Mouse (Mus musculus): ENCODE results near the gene Wnt5b. TPM values are rescaled to one million over a fixed set of nuclear protein-coding genes. Genes with fewer than 3 reads are reported as not detected.
A peak's percentile ranks its signal among the peaks of the same experiment; 100 is the strongest.

The Wnt5b gene
- total RNA-seq, 2 experiments from 2014 or later = 1.4 to 2.7 TPM

DNA sequence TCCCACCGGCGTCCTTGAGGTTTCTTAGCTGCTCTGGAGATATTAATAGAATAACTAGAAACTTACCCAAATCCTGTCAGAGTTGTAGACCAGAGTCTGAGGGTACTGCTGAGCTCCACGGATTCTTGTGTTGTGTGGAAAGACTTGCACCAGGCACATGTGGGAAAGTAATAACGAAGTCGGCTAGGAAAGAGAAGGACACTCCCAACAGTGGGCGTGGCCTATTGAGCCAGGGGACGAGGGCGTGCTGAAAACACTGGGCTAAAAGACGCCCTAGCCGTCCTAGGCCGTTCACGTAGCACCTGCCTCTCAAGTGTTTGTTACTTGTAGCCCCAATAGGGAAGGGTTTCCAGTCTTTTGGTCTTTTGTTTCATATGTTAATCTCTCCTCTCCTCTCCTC lies 126.8 kb downstream of the Wnt5b start, which contains the start of gene Adipor2:
Adipor2 (minus strand) TSS at position 351 of the 400 bp plus-strand sequence.
- peak; percentile 83 for DNase-seq

DNA sequence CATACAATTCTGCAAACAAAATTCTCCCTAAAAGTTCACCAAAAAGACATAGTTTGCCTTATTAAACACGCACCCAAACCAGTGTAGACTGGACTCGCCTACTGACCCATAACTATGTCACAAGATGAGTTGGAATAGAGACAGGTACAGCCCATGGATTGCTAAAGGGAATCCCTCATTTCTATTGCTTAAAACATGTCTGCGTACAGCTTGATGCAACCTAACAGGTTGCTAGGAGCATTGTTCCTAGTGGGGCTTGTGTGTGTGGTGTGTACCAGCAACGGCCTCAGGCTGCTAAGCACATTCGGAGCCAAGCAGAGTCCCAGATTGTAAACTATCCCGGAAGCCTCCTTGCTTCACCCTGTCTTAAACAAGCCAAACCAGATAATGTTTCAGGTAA lies 127.5 kb downstream of the Wnt5b start:
- DNase-seq = no peak

DNA sequence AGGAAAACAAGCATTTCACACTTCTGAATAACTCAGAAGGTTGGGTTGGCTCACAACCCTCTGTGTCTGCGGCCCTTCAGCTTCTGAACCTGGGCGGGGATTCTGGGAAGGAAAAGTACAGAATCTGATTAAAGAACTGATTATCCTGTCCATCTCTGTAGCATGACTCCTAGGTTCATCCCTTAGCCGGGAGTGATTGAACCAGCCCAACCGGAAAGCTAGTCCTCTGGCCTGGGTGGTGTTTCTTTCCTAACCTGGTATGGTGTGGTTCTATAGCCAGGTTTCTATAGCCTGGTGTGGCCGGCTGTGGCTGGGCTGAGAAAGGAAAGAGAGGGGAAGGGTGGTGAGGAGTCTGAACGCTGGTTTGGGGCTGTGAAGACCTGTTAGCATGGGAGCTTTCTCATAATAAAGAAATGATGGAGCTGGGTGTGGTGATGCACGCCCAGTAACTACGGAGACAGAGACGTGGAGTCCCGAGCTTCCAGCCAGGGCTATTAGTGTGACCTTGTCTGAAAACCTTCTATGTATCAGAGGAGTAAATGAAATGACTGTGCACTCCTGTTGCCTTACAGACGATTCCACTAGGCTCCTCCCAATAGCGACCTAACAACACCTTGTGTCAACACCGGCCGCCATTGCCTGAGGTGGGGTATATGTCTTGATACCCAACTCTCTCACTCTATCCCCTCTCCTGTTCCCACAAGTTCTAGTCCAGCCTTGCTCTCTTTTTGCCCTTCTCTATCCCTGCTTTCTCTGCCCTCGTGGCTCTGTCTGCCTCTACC lies 129.7 kb downstream of the Wnt5b start:
- no peak for DNase-seq

DNA sequence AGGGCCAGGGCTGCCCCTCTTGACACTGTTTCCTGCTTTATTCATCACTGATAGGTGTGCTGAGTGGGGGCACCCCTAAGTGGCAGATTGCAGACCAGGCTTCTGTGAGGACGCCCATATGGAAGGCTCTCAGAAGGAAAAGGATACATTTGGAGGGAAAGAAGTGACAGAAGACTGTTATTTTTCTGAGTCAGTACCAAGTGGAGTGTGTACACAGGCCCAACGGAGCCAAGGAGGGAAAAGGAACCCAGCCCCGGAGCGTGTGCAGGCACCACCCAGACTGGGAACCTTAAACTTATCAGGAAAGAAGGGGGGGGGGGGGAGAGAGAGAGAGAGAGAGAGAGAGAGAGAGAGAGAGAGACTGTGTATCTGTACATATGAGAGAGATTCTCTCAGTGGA lies 131.6 kb downstream of the Wnt5b start:
- no peak for DNase-seq

DNA sequence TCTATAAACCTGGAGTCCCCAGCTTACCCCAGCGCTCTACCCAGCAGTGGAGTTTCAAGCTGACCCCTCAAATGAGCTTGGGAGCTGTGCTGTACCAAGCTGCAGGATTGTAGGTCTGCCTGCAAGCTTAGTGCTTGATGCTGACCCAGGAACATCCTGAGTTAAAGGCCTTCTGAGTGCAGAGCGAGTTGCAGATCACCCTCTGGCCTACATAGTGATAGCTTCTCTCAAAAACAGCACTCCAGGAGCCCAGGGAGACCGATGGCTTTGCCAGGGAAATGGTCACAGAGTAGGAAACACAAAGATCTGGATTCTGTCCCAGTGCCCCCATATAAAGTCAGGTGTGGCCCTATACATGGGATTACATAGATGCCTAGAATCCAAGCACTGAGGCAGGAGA lies 132.6 kb downstream of the Wnt5b start:
- DNase-seq = no peak

DNA sequence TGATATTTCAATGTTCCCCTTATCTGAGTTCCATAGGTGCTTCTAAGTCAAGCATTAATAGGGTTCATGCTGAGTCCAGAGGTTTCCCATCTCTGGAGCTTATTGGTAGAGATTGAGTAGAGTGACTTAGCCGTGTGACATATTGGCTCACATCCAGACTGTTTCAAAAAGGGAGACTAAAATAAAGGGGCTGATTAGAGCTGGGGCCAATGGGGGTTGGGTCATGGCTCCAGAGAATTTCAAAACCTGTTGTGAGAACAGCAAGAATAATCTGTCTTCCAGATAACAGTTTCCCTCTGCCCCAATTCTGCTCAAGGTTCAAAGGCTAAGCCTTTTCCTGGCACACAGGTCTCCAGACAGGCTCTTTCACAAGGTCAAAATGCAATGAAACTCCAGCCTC lies 134.4 kb downstream of the Wnt5b start:
- peak; percentile 57 to 60 for DNase-seq

DNA sequence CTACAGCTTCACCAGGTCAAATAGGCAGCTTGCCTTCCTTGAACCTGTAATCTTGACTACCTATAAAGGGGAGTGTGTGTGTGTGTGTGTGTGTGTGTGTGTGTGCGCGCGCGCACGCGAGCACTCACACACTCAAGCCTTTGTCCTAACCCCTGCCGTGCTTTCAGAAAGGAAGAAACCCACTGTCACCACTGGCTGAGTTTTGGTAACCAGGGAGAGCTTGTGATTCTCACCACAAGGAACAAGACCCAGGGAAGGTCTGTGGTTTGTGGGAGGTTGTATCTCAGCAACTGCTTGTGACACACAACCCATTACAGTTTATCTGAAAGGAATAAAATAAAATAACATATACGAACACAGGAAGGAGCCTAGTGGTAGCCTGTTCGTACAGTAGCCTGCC lies 135.6 kb downstream of the Wnt5b start:
- no peak for DNase-seq

DNA sequence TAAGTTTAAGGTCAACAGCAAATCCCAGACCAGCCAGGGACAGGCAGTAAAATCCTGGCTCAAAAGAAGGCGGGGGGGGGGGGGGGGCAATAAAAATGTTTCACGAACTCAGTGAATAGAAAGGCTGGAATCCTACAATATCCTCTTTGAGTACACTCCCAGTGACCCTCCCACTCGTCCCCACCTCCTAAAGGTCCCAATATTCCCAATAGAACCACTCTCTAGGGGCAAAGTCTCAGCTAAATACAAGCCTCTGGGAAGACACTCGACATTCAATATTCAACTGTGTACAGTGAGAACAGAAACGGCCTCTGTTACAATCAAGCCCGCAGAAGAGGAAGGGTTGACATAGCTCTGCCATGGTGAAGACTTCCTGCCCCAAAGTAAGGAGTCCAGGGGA lies 136.3 kb downstream of the Wnt5b start:
- no peak for DNase-seq

DNA sequence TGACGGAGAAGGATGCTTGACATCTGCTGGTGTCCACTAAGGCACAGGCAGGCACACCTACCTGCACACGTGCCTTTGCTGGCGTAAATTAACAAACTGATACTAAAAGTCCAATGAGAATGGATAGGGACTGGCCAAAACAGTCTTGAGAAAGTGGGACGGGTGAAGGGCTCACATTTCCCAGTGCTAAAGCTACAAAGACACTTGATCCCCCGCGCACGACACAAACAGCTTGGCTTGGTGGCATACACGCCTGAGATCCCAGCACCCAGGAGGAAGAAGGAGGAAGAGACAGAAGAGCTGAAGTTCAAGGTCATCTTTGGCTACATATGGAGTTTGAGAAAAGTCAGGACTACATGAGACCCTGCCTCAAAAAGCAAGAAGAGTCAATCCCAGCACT lies 137.6 kb downstream of the Wnt5b start:
- DNase-seq = no peak

DNA sequence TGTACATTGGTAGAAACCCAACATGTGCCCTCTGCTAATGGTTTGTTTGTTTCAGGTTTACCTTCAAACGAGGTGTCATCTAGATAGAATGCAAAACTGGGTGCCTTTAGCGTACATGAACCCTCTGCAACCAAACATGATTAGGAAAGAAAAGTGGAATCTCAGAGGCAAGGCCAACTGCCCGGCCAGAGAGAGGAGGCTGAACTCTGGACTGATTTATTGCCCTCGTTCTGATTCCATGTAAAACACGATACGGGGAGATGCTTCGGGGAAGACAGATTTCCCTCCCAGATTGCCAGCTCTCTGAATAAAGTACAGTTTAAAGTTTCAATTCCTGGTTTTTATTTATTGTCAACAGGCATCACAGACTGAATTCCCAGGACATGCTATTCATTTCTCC lies 138.8 kb downstream of the Wnt5b start:
- peak; percentile 51 to 56 for DNase-seq

DNA sequence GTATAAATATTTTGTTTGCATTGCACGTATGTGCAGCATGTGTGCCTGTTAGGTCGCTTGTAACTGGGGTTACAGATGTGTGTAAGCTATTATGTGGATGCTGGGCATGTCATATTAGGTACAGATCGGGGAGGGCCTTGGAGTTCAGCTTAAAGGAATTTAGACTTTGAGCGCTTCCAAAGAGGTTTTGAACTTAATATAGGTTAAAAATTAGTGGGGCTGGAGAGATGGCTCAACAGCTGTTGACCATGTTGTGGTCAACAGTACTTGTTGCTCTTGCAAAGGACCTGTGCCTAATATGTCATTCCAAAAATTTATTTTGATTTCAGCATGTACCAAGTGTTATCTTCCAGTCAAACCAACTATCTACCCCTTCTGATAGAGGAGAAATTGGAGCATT lies 139.3 kb downstream of the Wnt5b start:
- DNase-seq = no peak

DNA sequence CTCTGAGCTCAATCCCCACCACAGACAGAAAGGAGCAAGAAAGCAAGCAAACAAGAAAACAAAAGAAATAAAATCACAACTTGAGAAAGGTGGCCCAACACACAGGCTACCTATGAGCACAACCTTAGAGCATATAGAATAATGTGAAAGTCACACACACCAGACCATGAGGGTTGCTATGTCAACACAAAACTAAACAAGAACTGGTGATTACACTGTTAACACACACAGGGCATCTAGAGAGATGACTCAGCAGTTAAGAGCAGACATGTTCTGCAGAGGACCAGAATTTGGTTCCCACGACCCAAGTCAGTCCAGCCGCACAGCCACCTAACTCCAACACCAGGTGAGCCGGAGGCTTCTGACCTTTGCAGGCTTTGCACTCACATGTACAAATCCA lies 141.2 kb downstream of the Wnt5b start:
- no peak for DNase-seq

DNA sequence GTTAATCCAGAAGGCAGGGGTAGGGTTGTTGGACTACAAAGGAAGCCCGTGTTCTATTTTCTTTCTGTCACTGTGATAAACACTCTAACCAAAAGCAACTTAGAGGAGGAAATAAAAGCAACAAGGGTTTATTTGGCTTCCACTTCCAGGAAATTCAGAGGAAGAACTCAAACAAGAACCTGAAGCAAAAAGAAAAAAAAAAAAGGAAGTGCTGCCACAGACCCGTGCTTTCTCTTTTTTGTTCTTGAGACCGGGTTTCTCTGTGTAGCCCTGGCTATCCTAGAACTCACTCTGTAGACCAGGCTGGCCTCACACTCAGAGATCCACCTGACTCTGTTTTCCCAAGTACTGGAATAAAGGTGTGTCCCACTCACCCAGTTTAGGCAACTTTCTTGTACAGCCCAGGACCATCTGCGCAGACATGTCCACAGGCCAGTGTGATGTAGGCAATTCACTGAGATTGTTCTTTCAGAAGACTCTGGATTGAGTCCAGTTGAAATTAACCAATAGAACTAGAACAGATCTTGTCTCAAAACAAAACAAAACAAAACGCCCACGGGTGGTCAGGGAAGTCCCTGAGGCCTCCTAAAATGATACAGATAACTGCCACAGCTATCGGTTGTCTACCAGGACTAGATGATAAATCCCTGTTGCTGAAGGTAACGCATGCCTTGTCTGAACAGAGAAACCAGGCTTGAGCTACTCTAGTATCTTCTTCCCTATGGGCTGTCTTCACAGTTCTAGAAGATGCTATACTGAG lies 142.4 kb downstream of the Wnt5b start:
- no peak for DNase-seq

DNA sequence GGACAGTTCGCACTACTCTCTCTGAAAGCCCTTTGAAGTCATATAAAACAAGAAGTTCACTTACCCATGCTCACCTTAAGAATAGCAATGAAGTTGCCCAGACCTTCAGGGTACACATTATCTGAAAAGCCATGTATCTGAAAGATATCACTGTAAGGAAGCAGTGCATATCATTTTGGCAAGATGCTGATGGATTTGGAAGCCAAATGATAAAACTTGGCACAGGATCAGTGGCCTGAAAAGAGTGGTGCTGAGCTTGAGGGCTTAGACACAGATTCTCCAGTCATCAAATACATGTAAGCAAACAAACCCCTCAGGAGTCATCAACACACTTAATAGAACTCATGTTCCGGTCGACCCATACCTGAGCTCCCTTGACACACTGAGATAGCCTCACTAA lies 143.5 kb downstream of the Wnt5b start:
- DNase-seq = no peak

DNA sequence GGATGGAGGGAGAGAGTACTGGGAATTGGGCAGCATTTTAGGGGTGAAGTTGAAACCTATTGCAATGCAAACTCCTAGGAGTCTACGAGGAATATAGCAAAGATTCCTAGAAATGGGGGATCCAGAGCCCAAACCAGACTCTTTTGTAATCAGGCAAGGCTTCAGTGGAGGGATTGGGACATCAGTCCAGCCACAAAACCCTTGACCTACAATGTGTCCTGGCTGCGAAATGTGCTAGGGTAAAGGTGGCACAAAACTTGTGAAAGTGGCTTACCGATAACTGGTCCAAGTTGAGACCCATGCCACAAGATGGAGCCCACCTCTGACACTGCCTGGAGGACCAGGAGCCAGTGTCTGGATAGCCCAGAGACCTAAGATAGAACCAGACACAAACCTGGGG lies 144.8 kb downstream of the Wnt5b start:
- DNase-seq = no peak

DNA sequence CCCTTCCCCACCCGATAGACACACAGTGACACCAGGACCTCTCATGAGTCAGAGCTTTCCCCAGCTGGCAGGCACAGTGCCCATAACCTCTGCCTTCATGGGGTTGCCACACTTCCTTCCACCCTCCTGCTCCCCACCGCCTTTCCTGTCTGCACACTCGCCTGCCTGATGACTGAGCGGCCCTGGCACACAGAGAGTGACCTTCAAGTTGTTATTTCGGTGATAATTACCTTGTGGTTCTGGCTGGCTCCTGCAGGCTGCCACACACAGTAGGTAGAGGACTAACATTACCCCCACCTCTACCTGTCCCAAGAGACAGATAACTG lies 147.9 kb downstream of the Wnt5b start:
- peak; percentile 89 to 93 for DNase-seq

DNA sequence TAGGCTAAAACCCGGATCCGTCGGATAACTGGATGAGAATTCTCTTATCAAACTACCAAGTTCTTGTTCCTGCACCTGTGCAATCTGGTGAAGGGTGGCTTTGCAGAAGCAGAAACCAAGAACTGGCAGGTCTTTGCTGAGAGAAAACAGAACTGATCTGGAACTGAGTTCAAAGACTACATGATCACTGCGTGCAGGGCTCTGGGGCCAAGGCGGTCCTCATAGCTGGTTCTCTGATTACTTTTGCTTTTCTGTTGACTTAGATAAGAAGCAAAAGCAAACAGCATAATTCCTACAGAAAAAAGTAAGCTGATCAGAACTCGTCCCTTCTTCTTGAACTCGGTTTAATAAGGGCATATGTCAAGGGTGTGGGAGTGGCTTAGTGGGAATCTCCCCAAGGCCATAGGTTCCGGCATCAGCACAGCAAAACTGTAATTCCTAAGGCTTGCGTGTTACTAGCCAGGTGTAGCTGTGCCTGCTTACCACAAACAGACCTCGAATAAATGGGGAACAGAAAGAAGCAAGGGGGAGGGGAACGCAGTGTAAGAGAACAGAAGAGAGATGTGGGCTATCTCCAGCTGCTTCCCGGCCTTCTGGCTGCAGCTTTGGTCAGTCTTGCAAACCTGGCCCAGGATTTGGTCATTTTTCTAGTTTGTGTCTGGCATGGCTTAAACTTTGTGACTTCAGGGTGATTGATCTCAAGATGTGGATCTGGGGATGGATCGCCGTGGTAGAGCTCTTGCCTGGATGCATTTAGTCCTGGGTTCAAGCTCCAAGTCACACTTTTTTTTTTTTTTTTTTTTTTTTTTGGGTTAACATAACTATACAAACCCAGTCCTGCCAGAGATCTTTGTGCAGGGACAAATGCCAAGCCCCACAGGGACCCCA lies 148.5 kb downstream of the Wnt5b start:
- DNase-seq = no peak

DNA sequence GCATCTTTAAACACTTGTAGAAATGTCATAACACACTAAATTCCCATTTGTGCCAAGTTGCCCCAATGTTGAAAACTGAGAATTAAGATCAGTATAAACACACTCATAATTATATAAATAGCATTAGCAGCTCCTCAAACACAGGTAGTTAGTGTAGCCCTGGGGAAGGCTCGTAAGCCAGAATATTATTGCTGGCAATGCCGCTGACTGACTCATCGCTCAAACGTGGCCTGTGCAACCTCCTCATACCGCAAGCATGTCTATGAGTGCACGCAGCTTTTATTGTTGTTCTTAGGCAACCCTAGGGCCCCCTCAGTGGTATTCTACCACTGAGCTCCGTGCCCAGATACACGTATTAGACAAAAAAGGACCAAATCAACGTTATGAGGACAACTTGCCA lies 151.3 kb downstream of the Wnt5b start:
- DNase-seq = peak; percentile 67 to 72

DNA sequence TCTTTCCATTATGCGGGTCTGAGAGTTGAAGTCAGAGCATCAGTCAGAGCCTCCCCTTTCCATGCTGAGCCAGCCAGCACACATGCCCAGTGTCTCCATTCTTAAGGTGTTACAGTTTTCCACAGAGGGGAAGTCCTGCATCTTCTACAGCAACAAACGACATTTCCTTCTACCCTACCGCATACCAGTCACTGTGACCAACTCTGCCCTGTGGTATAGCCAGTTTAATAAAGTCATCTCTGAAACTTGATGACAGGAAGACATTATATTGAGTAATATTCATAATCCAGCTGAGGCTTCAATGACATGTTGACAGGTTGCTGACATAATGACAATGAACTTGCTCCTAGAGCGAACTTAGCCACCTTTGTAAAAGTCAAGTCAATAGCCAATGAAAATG lies 153.4 kb downstream of the Wnt5b start:
- no peak for DNase-seq

DNA sequence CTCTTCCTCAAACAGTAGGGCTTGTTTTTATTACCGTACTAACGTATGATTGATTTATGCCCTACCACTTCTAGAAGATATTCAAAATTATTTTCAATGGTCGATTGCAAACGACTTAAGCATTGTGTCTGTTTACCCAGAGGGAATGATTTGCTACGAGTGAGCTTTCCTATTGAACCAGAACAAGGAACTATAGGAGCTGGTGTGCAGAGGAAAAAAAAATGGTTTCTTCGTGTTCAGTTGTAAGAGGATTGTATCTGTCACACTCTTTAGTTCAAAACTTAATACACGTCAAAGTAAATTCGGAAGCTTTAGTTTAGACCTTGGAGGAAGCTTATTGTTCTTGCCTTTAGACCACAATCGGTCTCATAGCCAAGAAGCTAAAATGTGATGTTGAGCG lies 155.1 kb downstream of the Wnt5b start:
- no peak for DNase-seq

DNA sequence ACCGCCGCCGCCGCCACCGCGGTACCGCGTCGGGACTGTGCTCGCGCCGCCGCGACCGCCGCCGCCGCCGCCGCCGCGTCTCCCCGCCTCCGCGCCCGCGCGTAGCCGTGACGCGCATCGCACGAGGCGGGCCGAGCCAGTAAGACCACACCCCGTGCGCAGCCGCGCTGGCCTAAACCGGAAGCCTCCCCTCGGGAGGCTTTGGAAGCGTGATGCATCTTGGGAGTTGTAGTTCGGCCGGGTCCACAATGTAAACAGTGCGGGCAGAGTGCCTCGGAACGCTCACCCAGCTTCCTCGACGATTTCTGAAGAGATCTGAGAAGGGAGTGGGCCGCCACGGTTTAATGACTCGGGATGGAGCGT lies 155.5 kb downstream of the Wnt5b start:
- DNase-seq = peak; percentile 96 to 97

DNA sequence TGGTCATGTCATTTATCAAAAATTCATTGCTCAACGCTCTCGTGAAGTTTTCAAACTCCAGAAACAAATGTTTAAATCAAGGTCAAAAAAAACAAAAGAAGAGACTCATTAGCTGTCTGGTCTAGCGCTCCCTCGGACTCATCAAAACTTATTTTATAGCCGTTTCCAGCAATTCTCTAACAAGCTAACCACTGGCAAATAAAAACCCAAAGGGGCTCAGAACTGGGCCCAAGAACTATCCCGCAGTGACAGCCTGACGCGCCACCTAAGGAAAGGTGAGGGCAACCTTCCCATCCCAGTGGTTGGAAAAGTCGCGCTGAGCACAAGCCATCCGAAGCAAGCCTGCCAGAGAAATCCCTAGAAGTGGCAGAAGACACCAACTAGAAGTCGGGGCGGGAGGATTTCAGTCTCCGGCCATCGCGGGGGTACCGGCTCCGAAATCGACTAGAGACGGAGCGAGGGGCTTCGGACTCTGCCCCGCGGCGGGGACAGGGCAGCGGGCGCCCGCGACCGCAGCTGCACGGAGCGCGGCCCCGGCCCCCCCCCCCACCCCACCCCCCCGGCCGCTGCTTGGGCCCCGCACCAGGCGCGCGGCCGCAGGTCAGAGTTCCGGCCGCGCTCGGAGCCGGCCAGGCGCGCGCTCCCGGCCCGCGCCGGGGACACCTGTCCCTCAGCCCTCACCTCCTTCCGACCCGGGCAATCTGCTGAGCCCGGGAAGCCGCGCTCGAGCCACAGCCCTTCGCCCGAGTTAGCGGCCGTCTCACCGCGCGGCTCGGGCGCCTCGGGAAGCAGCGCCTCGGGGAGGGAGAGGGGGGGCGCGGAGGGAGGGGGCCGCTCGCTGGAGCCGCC lies 156.1 kb downstream of the Wnt5b start:
- DNase-seq = peak; percentile 41 to 55

Measured in adrenal gland, postnatal 36 days (tissue).